Mouse (Mus musculus): Measurements from ENCODE around the gene Jag2. TPM values are rescaled to one million over a fixed set of nuclear protein-coding genes. Genes with fewer than 3 reads are reported as not detected.

The Jag2 gene
- polyA plus RNA-seq, 1 experiment from 2014 or later, result 6.0 TPM

- TF ChIP-seq EP300 (IDR thresholded peaks at IDR 0.05), result no peak
- TF ChIP-seq CTCF (IDR thresholded peaks at IDR 0.05), result no peak
- DNase-seq (ENCODE audit: low spot score), result no peak
- no peaks in the 10 kb centered on the region for H3K9me3 ChIP-seq (ENCODE audit: low read length)
- WGBS, result 67% methylated on average over 7 of the region's 7 CpGs
- no peaks in the 10 kb centered on the region for H3K36me3 ChIP-seq (ENCODE audit: insufficient read depth, low read length)
- H3K27me3 ChIP-seq (replicated peaks; ENCODE audit: insufficient read depth, low read length), result no peaks in the 10 kb centered on the region
- H3K4me2 ChIP-seq (replicated peaks; ENCODE audit: low read depth, low read length), result no peak overlapping the region
- no peak overlapping the region for H3K4me3 ChIP-seq (ENCODE audit: low read depth, low read length)
- no peak overlapping the region for H3K27ac ChIP-seq (ENCODE audit: low read length)
- no peak for ATAC-seq
- no peaks in the 10 kb centered on the region for H3K4me1 ChIP-seq (ENCODE audit: insufficient read depth, low read depth, low read length)
- no peak overlapping the region for H3K9ac ChIP-seq (replicated peaks; ENCODE audit: low read depth)
Measured at GRCm38 (mm10) chr12:112860765-112861164, 68.8 kb downstream of the Jag2 start.

- DNase-seq (ENCODE audit: low spot score) (no peak), ATAC-seq (no peak)
- no peak overlapping the region for H3K9ac ChIP-seq (replicated peaks; ENCODE audit: low read depth)
- H3K27ac ChIP-seq (ENCODE audit: low read length), result no peak overlapping the region
- 56% methylated on average over 8 of the region's 8 CpGs for WGBS
- no peaks in the 10 kb centered on the region for H3K4me1 ChIP-seq (ENCODE audit: insufficient read depth, low read depth, low read length)
- H3K4me3 ChIP-seq (ENCODE audit: low read depth, low read length), result no peak overlapping the region
- H3K4me2 ChIP-seq (replicated peaks; ENCODE audit: low read depth, low read length), result no peak overlapping the region
- no peaks in the 10 kb centered on the region for H3K27me3 ChIP-seq (replicated peaks; ENCODE audit: insufficient read depth, low read length)
- H3K36me3 ChIP-seq (ENCODE audit: insufficient read depth, low read length), result no peaks in the 10 kb centered on the region
- no peak for TF ChIP-seq EP300 (IDR thresholded peaks at IDR 0.05)
- no peak for TF ChIP-seq CTCF (IDR thresholded peaks at IDR 0.05)
- no peaks in the 10 kb centered on the region for H3K9me3 ChIP-seq (ENCODE audit: low read length)
Measured at GRCm38 (mm10) chr12:112859930-112860329, 69.6 kb downstream of the Jag2 start.

GRCm38 (mm10) chr12:112858581-112859336, 70.8 kb downstream of the Jag2 start:
- H3K4me3 ChIP-seq (ENCODE audit: low read depth, low read length), result no peak overlapping the region
- H3K9ac ChIP-seq (replicated peaks; ENCODE audit: low read depth), result no peak overlapping the region
- H3K27ac ChIP-seq (ENCODE audit: low read length), result no peak overlapping the region
- TF ChIP-seq EP300 (IDR thresholded peaks at IDR 0.05) (no peak), CTCF (IDR thresholded peaks at IDR 0.05) (no peak)
- no peaks in the 10 kb centered on the region for H3K36me3 ChIP-seq (ENCODE audit: insufficient read depth, low read length)
- no peaks in the 10 kb centered on the region for H3K9me3 ChIP-seq (ENCODE audit: low read length)
- no peak overlapping the region for H3K4me2 ChIP-seq (replicated peaks; ENCODE audit: low read depth, low read length)
- DNase-seq (ENCODE audit: low spot score) (no peak), ATAC-seq (no peak)
- no peaks in the 10 kb centered on the region for H3K27me3 ChIP-seq (replicated peaks; ENCODE audit: insufficient read depth, low read length)
- H3K4me1 ChIP-seq (ENCODE audit: insufficient read depth, low read depth, low read length), result no peaks in the 10 kb centered on the region
- 87% methylated on average over 9 of the region's 9 CpGs for WGBS

Small RNA genes lying within 50 kb of the gene (microRNA-seq; reads per million reads assigned to microRNA genes)
- not detected for gene Mir6941

Other genes with a start within 250 kb of the Jag2 start
- gene Cep170b, start 209.3 kb downstream of the Jag2 start, polyA plus RNA-seq (2015; fragmentation: Nextera tagmentation; extraction: Ambion mirVana), result 17.5 and 20.8 TPM in 2 replicates
- gene Pld4, start 169.1 kb downstream of the Jag2 start, polyA plus RNA-seq (2015; fragmentation: Nextera tagmentation; extraction: Ambion mirVana), result 19.6 and 23.8 TPM in 2 replicates
- 4.8 and 4.9 TPM in 2 replicates for gene Ahnak2, start 127.1 kb downstream of the Jag2 start, polyA plus RNA-seq (2015; fragmentation: Nextera tagmentation; extraction: Ambion mirVana)
- 17.8 and 19.0 TPM in 2 replicates for gene Clba1, start 120.8 kb downstream of the Jag2 start, polyA plus RNA-seq (2015; fragmentation: Nextera tagmentation; extraction: Ambion mirVana)
- 28.1 and 29.5 TPM in 2 replicates for gene Cdca4, start 100.4 kb downstream of the Jag2 start, polyA plus RNA-seq (2015; fragmentation: Nextera tagmentation; extraction: Ambion mirVana)
- 0.25 and 0.40 TPM in 2 replicates for gene Gpr132, start 61.5 kb downstream of the Jag2 start, polyA plus RNA-seq (2015; fragmentation: Nextera tagmentation; extraction: Ambion mirVana)
- 101 TPM in 2 replicates for gene Nudt14, start 12.3 kb upstream of the Jag2 start, polyA plus RNA-seq (2015; fragmentation: Nextera tagmentation; extraction: Ambion mirVana)
- 20.2 and 23.4 TPM in 2 replicates for gene Btbd6, start 46.7 kb upstream of the Jag2 start, polyA plus RNA-seq (2015; fragmentation: Nextera tagmentation; extraction: Ambion mirVana)
- 38.8 and 44.9 TPM in 2 replicates for gene Brf1, start 70.9 kb upstream of the Jag2 start, polyA plus RNA-seq (2015; fragmentation: Nextera tagmentation; extraction: Ambion mirVana)
- gene Pacs2, start 84.7 kb upstream of the Jag2 start, polyA plus RNA-seq (2015; fragmentation: Nextera tagmentation; extraction: Ambion mirVana), result 6.8 and 9.5 TPM in 2 replicates
- gene Tex22, start 144.7 kb upstream of the Jag2 start, polyA plus RNA-seq (2015; fragmentation: Nextera tagmentation; extraction: Ambion mirVana), result not detected in 2 replicates
- 10.5 and 12.2 TPM in 2 replicates for gene Mta1, start 168.5 kb upstream of the Jag2 start, polyA plus RNA-seq (2015; fragmentation: Nextera tagmentation; extraction: Ambion mirVana)
- gene Crip2, start 210.5 kb upstream of the Jag2 start, polyA plus RNA-seq (2015; fragmentation: Nextera tagmentation; extraction: Ambion mirVana), result 1,357 and 1,498 TPM in 2 replicates
- 1,321 and 1,744 TPM in 2 replicates for gene Crip1, start 216.5 kb upstream of the Jag2 start, polyA plus RNA-seq (2015; fragmentation: Nextera tagmentation; extraction: Ambion mirVana)
- gene Tedc1, start 226.6 kb upstream of the Jag2 start, polyA plus RNA-seq (2015; fragmentation: Nextera tagmentation; extraction: Ambion mirVana), result 2.5 and 2.6 TPM in 2 replicates